31 mouse cellular contexts compared by ENCODE assay signal in the genomic region with DNA sequence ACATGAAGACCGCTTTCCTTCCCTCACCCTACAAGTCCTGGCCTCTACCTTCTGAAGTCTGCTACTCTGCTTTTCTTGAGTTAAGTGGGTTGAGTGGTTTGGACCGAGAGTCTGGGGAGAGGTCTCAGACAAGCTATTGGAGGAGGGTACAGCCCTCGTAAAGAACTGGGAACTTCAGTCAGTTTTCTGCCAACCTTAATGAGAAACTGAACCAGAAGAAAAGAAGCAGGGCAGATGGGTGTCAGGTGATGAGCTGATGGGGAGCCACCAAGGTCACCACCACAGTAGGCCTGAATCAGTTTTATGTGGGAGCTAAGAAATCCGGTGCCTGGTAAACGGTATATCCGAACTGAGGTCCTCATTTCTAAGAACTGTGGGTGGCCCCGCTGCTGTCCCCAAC. TPM values are rescaled to one million over a fixed set of nuclear protein-coding genes. Genes with fewer than 3 reads are reported as not detected.
DNase-seq lines count a peak whose midpoint lies in the region.
"Had no signal": no experiment of that assay in that cellular context is flagged by ENCODE, and none has a peak within 500 bp of the region (broad histone marks: within the 10 kb centered on the region; RNA-seq: fewer than 3 reads in every experiment).

No protein-coding gene starts in this region.

- no peak overlapping the region for H3K27ac ChIP-seq in heart, embryonic 10.5 days
- H3K27ac ChIP-seq: forebrain, embryonic 10.5 days; forebrain, embryonic 13.5 days; heart, embryonic 13.5 days; hindbrain, embryonic 12.5 days; hindbrain, embryonic 15.5 days had no signal

- DNase-seq in heart, embryonic 10.5 days (ENCODE audit: low spot score) = peak; percentile 55
- DNase-seq in heart, postnatal 4 days = no peak
- DNase-seq in 3T3-L1 (ENCODE audit: low read depth, low spot score) (peak; percentile 0), NIH3T3 (ENCODE audit: low read depth) (peak; percentile 0)
- DNase-seq in thymus, postnatal 14 days = no peak
- DNase-seq in kidney, postnatal 14 days = no peak
- DNase-seq: adrenal gland, adult 8-10 months; adrenal gland, postnatal 25 days; cerebellum, adult 18-20 months; cerebellum, adult 9-10 months; cerebellum, postnatal 14 days; gastrocnemius, postnatal 10 days; gastrocnemius, postnatal 36 days; heart, postnatal 14 days had no signal

- H3K4me3 ChIP-seq in heart, embryonic 10.5 days = no peak overlapping the region
- H3K4me3 ChIP-seq: forebrain, embryonic 10.5 days; forebrain, embryonic 13.5 days; heart, embryonic 13.5 days; hindbrain, embryonic 12.5 days; hindbrain, embryonic 15.5 days had no signal

- peaks cover 20% of the 10 kb centered on the region; the same call in 1 of the 2 replicates for H3K27me3 ChIP-seq in heart, embryonic 10.5 days (ENCODE audit: insufficient read depth, poor library complexity, severe bottlenecking)
- H3K27me3 ChIP-seq: forebrain, embryonic 13.5 days; hindbrain, embryonic 15.5 days had no signal

- H3K36me3 ChIP-seq in heart, embryonic 10.5 days = no peaks in the 10 kb centered on the region
- H3K36me3 ChIP-seq: forebrain, embryonic 10.5 days; heart, embryonic 13.5 days; hindbrain, embryonic 12.5 days; hindbrain, embryonic 15.5 days had no signal

- WGBS in heart, embryonic 10.5 days = 90% methylated on average over 7 of the region's 7 CpGs

- H3K4me1 ChIP-seq in heart, embryonic 10.5 days = no peaks in the 10 kb centered on the region
- H3K4me1 ChIP-seq: forebrain, embryonic 10.5 days; forebrain, embryonic 13.5 days; heart, embryonic 13.5 days; hindbrain, embryonic 12.5 days; hindbrain, embryonic 15.5 days had no signal

- no peaks in the 10 kb centered on the region for H3K9me3 ChIP-seq in heart, embryonic 10.5 days
- H3K9me3 ChIP-seq: forebrain, embryonic 10.5 days; forebrain, embryonic 13.5 days; heart, embryonic 13.5 days; hindbrain, embryonic 12.5 days; hindbrain, embryonic 15.5 days had no signal

RNA-seq across cellular contexts. Expression of gene Fam205c, which starts 1.9 kb away (rescaled TPM):
- polyA plus RNA-seq in heart, embryonic 10.5 days (2016; fragmentation: Nextera tagmentation; extraction: Ambion mirVana) = 0.16 and 0.24 TPM in 2 replicates
- 1 to 10 TPM; 1.3 TPM for total RNA-seq in heart, postnatal 4 days (2021)
- total RNA-seq: adrenal gland, adult 8-10 months; adrenal gland, postnatal 25 days; granulocyte monocyte progenitor cell, adult 5-6 weeks; hematopoietic stem cell, adult 5-6 weeks had no signal
- polyA plus RNA-seq: brain, embryonic 14.5 days; C2C12; CD4-positive, CD25-positive, alpha-beta regulatory T cell, adult 4 months; embryonic facial prominence, embryonic 11.5 days had no signal

RNA-seq across cellular contexts. Expression of gene Gm12394, which starts 15.6 kb away (rescaled TPM):
- 0.09 and 0.19 TPM in 2 replicates for polyA plus RNA-seq in heart, embryonic 10.5 days (2016; fragmentation: Nextera tagmentation; extraction: Ambion mirVana)
- total RNA-seq in heart, postnatal 4 days (2021) = not detected
- total RNA-seq: gastrocnemius, postnatal 10 days; gastrocnemius, postnatal 36 days; granulocyte monocyte progenitor cell, adult 5-6 weeks; heart, adult 8-10 months; heart, postnatal 14 days; hematopoietic stem cell, adult 5-6 weeks had no signal
- polyA plus RNA-seq: C2C12; CD4-positive, CD25-positive, alpha-beta regulatory T cell, adult 4 months had no signal

RNA-seq across cellular contexts. Expression of gene Fam205a1, which starts 18.5 kb away (rescaled TPM):
- 0.04 TPM in 2 replicates for polyA plus RNA-seq in heart, embryonic 10.5 days (2016; fragmentation: Nextera tagmentation; extraction: Ambion mirVana)
- total RNA-seq in heart, postnatal 4 days (2021) = not detected
- total RNA-seq: adrenal gland, adult 8-10 months; adrenal gland, postnatal 25 days; gastrocnemius, adult 18-20 months; gastrocnemius, postnatal 10 days; gastrocnemius, postnatal 36 days; granulocyte monocyte progenitor cell, adult 5-6 weeks; heart, adult 8-10 months; heart, postnatal 14 days; hematopoietic stem cell, adult 5-6 weeks had no signal
- polyA plus RNA-seq: brain, embryonic 14.5 days; C2C12; CD4-positive, CD25-positive, alpha-beta regulatory T cell, adult 4 months; embryonic facial prominence, embryonic 11.5 days; embryonic facial prominence, embryonic 14.5 days; forebrain, embryonic 13.5 days; heart, embryonic 16.5 days; intestine, embryonic 14.5 days; intestine, postnatal 0 days had no signal

RNA-seq across cellular contexts. Expression of gene Phf24, which starts 44.3 kb away (rescaled TPM):
- 1.5 and 2.8 TPM in 2 replicates for polyA plus RNA-seq in heart, embryonic 10.5 days (2016; fragmentation: Nextera tagmentation; extraction: Ambion mirVana)
- total RNA-seq in heart, postnatal 4 days (2021) = 10 to 100 TPM; 15.2 to 23.1 TPM
- total RNA-seq: hematopoietic stem cell, adult 5-6 weeks had no signal
- polyA plus RNA-seq: C2C12 had no signal

Comparison
In these comparisons a context has a peak if more than half of its experiments do, and no peak if none do; other contexts are left out.
1. DNase-seq: peak in heart, embryonic 10.5 days (single experiment), 3T3-L1 (single experiment) and NIH3T3 (single experiment); none in heart, postnatal 4 days (single experiment), thymus, postnatal 14 days (single experiment) and kidney, postnatal 14 days (single experiment).